Mouse (Mus musculus): ENCODE measurements around the gene Mki67. TPM values are rescaled to one million over a fixed set of nuclear protein-coding genes. Genes with fewer than 3 reads are reported as not detected.

Mki67 gene
- total and polyA plus RNA-seq, 2 experiments from 2014 or later = 10.8 to 29.4 TPM

GRCm38 (mm10) chr7:135659314-135659935 is 56.7 kb downstream of the Mki67 start:
- H3K36me3 ChIP-seq (ENCODE audit: insufficient read depth, low read length) = peaks cover 2% of the 10 kb centered on the region; the same call in 1 of the 2 replicates
- DNase-seq (ENCODE audit: low spot score) = no peak
- no peak overlapping the region for H3K27ac ChIP-seq
- no peaks in the 10 kb centered on the region for H3K27me3 ChIP-seq (ENCODE audit: insufficient read depth, low read length)
- H3K9ac ChIP-seq (replicated peaks; ENCODE audit: low read length) = no peak overlapping the region
- no peak overlapping the region for H3K4me3 ChIP-seq (ENCODE audit: low read length)
- H3K9me3 ChIP-seq (ENCODE audit: low read length) = no peaks in the 10 kb centered on the region
- H3K4me2 ChIP-seq (ENCODE audit: low read depth, low read length) = no peak overlapping the region
- TF ChIP-seq CTCF (IDR thresholded peaks at IDR 0.05; ENCODE audit: low read depth) = no peak
- no peak for ATAC-seq
- no peaks in the 10 kb centered on the region for H3K4me1 ChIP-seq (ENCODE audit: insufficient read depth, low read length)
- WGBS = 90% methylated on average over 5 of the region's 5 CpGs

GRCm38 (mm10) chr7:135658150-135658549 is 58.0 kb downstream of the Mki67 start:
- H3K27me3 ChIP-seq (ENCODE audit: insufficient read depth, low read length) = no peaks in the 10 kb centered on the region
- ATAC-seq (no peak), DNase-seq (ENCODE audit: low spot score) (no peak)
- no peaks in the 10 kb centered on the region for H3K4me1 ChIP-seq (ENCODE audit: insufficient read depth, low read length)
- peaks cover 2% of the 10 kb centered on the region; the same call in 1 of the 2 replicates for H3K36me3 ChIP-seq (ENCODE audit: insufficient read depth, low read length)
- H3K9ac ChIP-seq (replicated peaks; ENCODE audit: low read length) = no peak overlapping the region
- H3K4me3 ChIP-seq (ENCODE audit: low read length) = no peak overlapping the region
- no peak overlapping the region for H3K4me2 ChIP-seq (ENCODE audit: low read depth, low read length)
- no peak overlapping the region for H3K27ac ChIP-seq
- no peaks in the 10 kb centered on the region for H3K9me3 ChIP-seq (ENCODE audit: low read length)
- TF ChIP-seq CTCF (IDR thresholded peaks at IDR 0.05; ENCODE audit: low read depth) = no peak
- WGBS = 89% methylated on average over 7 of the region's 7 CpGs

- no peak for ATAC-seq
- Histone ChIP-seq H3K9me3 (ENCODE audit: low read length) (no peaks in the 10 kb centered on the region), H3K27me3 (ENCODE audit: insufficient read depth, low read length) (no peaks in the 10 kb centered on the region), H3K4me3 (ENCODE audit: low read length) (no peak overlapping the region), H3K27ac (no peak overlapping the region), H3K4me1 (ENCODE audit: insufficient read depth, low read length) (no peaks in the 10 kb centered on the region), H3K36me3 (ENCODE audit: insufficient read depth, low read length) (peaks cover 2% of the 10 kb centered on the region; the same call in 1 of the 2 replicates), H3K4me2 (ENCODE audit: low read depth, low read length) (no peak overlapping the region), H3K9ac (replicated peaks; ENCODE audit: low read length) (no peak overlapping the region)
- 82% methylated on average over 4 of the region's 4 CpGs for WGBS
- DNase-seq (ENCODE audit: low spot score) = no peak
- TF ChIP-seq CTCF (IDR thresholded peaks at IDR 0.05; ENCODE audit: low read depth) = no peak
These were observed 61.0 kb downstream of the Mki67 start for GRCm38 (mm10) chr7:135655113-135655512.

GRCm38 (mm10) chr7:135654288-135654687 is 61.9 kb downstream of the Mki67 start:
- Histone ChIP-seq H3K9me3 (ENCODE audit: low read length) (no peaks in the 10 kb centered on the region), H3K4me2 (ENCODE audit: low read depth, low read length) (no peak overlapping the region), H3K4me3 (ENCODE audit: low read length) (no peak overlapping the region), H3K4me1 (ENCODE audit: insufficient read depth, low read length) (no peaks in the 10 kb centered on the region), H3K9ac (replicated peaks; ENCODE audit: low read length) (no peak overlapping the region), H3K36me3 (ENCODE audit: insufficient read depth, low read length) (peaks cover under 1% of the 10 kb centered on the region; the same call in 1 of the 2 replicates), H3K27me3 (ENCODE audit: insufficient read depth, low read length) (no peaks in the 10 kb centered on the region), H3K27ac (no peak overlapping the region)
- TF ChIP-seq CTCF (IDR thresholded peaks at IDR 0.05; ENCODE audit: low read depth) = no peak
- no peak for ATAC-seq
- 95% methylated on average over 6 of the region's 6 CpGs for WGBS
- no peak for DNase-seq (ENCODE audit: low spot score)

- DNase-seq (ENCODE audit: low spot score) = no peak
- Histone ChIP-seq H3K9me3 (ENCODE audit: low read length) (no peaks in the 10 kb centered on the region), H3K4me3 (ENCODE audit: low read length) (no peak overlapping the region), H3K36me3 (ENCODE audit: insufficient read depth, low read length) (no peaks in the 10 kb centered on the region), H3K27ac (no peak overlapping the region), H3K9ac (replicated peaks; ENCODE audit: low read length) (no peak overlapping the region), H3K27me3 (ENCODE audit: insufficient read depth, low read length) (no peaks in the 10 kb centered on the region), H3K4me2 (ENCODE audit: low read depth, low read length) (no peak overlapping the region), H3K4me1 (ENCODE audit: insufficient read depth, low read length) (no peaks in the 10 kb centered on the region)
- WGBS = 86% methylated on average over 7 of the region's 7 CpGs
- no peak for ATAC-seq
- no peak for TF ChIP-seq CTCF (IDR thresholded peaks at IDR 0.05; ENCODE audit: low read depth)
These were observed 62.6 kb downstream of the Mki67 start for GRCm38 (mm10) chr7:135653601-135654000.

GRCm38 (mm10) chr7:135652781-135653180 is 63.4 kb downstream of the Mki67 start:
- Histone ChIP-seq H3K36me3 (ENCODE audit: insufficient read depth, low read length) (no peaks in the 10 kb centered on the region), H3K4me2 (ENCODE audit: low read depth, low read length) (no peak overlapping the region), H3K4me1 (ENCODE audit: insufficient read depth, low read length) (no peaks in the 10 kb centered on the region), H3K27ac (no peak overlapping the region), H3K27me3 (ENCODE audit: insufficient read depth, low read length) (no peaks in the 10 kb centered on the region), H3K9ac (replicated peaks; ENCODE audit: low read length) (no peak overlapping the region), H3K4me3 (ENCODE audit: low read length) (no peak overlapping the region), H3K9me3 (ENCODE audit: low read length) (no peaks in the 10 kb centered on the region)
- WGBS = 56% methylated on average over 11 of the region's 11 CpGs
- no peak for ATAC-seq
- TF ChIP-seq CTCF (IDR thresholded peaks at IDR 0.05; ENCODE audit: low read depth) = no peak
- DNase-seq (ENCODE audit: low spot score) = no peak

- H3K4me2 ChIP-seq (ENCODE audit: low read depth, low read length) = peak overlapping the region; percentile 11
These were observed 64.2 kb downstream of the Mki67 start for GRCm38 (mm10) chr7:135651831-135652511.

More at GRCm38 (mm10) chr7:135651831-135652511, 64.2 kb downstream of the Mki67 start:
- ATAC-seq = no peak
- no peaks in the 10 kb centered on the region for H3K4me1 ChIP-seq (ENCODE audit: insufficient read depth, low read length)
- WGBS = 58% methylated on average over 18 of the region's 18 CpGs
- no peak overlapping the region for H3K4me3 ChIP-seq (ENCODE audit: low read length)
- TF ChIP-seq CTCF (IDR thresholded peaks at IDR 0.05; ENCODE audit: low read depth) = no peak
- H3K36me3 ChIP-seq (ENCODE audit: insufficient read depth, low read length) = no peaks in the 10 kb centered on the region
- DNase-seq (ENCODE audit: low spot score) = no peak
- H3K9me3 ChIP-seq (ENCODE audit: low read length) = no peaks in the 10 kb centered on the region
- no peak overlapping the region for H3K9ac ChIP-seq (replicated peaks; ENCODE audit: low read length)
- no peak overlapping the region for H3K27ac ChIP-seq
- H3K27me3 ChIP-seq (ENCODE audit: insufficient read depth, low read length) = no peaks in the 10 kb centered on the region
